Mouse (Mus musculus): ENCODE results near the gene Gabbr2. TPM values are rescaled to one million over a fixed set of nuclear protein-coding genes. Genes with fewer than 3 reads are reported as not detected.
A peak's percentile ranks its signal among the peaks of the same experiment; 100 is the strongest.

Gene Gabbr2
- 0.08 and 0.12 TPM in 2 replicates for polyA plus RNA-seq (2015; fragmentation: Nextera tagmentation; extraction: Ambion mirVana)

- 2% methylated on average over 96 of the region's 134 CpGs for WGBS
- H3K9ac ChIP-seq = no peak within 1 kb of the TSS
These were observed at the start of gene Gabbr2 for GRCm38 (mm10) chr4:46991016-46991958. TSS of gene Gabbr2 (minus strand) at chr4:46991873.

GRCm38 (mm10) chr4:47039586-47039985, 47.9 kb upstream of the Gabbr2 start:
- 90% methylated on average over 10 of the region's 10 CpGs for WGBS
- H3K4me1 ChIP-seq = no peaks in the 10 kb centered on the region
- no peak overlapping the region for H3K9ac ChIP-seq
- no peaks in the 10 kb centered on the region for H3K27me3 ChIP-seq (replicated peaks)
- H3K27ac ChIP-seq = no peak overlapping the region
- no peak for ATAC-seq (ENCODE audit: insufficient read depth, low FRiP score, low read depth)
- H3K36me3 ChIP-seq = peaks cover 18% of the 10 kb centered on the region; the same call in 1 of the 2 replicates
- no peaks in the 10 kb centered on the region for H3K9me3 ChIP-seq
- no peak overlapping the region for H3K4me2 ChIP-seq
- H3K4me3 ChIP-seq (replicated peaks) = no peak overlapping the region

More at GRCm38 (mm10) chr4:46991016-46991958, at the start of gene Gabbr2:
- ATAC-seq (ENCODE audit: insufficient read depth, low FRiP score, low read depth) = no peak
- Histone ChIP-seq H3K27me3 (replicated peaks) (peaks cover 66% of the 10 kb centered on the region), H3K27ac (no peak within 1 kb of the TSS), H3K4me3 (replicated peaks) (peak within 1 kb of the TSS; percentile 46), H3K36me3 (no peaks in the 10 kb centered on the region), H3K4me1 (peaks cover 10% of the 10 kb centered on the region; the same call in 1 of the 2 replicates), H3K4me2 (peak within 1 kb of the TSS; percentile 88), H3K9me3 (no peaks in the 10 kb centered on the region)

DNA sequence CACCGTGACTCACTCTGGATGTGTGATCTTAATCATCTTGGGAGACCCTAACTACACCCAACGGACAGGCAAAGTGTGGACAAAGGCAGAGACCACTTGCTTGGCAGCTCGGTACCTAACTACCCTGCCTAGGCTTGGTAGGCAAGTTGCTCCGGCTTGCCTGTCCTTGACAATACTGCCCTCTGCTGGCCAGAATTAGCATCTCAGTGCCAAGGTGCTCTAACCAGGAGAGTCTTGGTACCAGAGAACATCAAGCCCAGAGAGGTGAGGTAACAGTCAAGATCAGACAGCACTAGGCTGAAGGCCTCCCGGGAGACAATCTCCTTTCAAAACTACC, 45.6 kb upstream of the Gabbr2 start:
- no peaks in the 10 kb centered on the region for H3K9me3 ChIP-seq
- WGBS = 19% methylated on average over 5 of the region's 5 CpGs
- H3K36me3 ChIP-seq = peaks cover 18% of the 10 kb centered on the region; the same call in 1 of the 2 replicates
- H3K9ac ChIP-seq = no peak overlapping the region
- no peaks in the 10 kb centered on the region for H3K4me1 ChIP-seq
- H3K27me3 ChIP-seq (replicated peaks) = no peaks in the 10 kb centered on the region
- H3K4me2 ChIP-seq = no peak overlapping the region
- ATAC-seq (ENCODE audit: insufficient read depth, low FRiP score, low read depth) = no peak
- H3K27ac ChIP-seq = no peak overlapping the region
- no peak overlapping the region for H3K4me3 ChIP-seq (replicated peaks)

DNA sequence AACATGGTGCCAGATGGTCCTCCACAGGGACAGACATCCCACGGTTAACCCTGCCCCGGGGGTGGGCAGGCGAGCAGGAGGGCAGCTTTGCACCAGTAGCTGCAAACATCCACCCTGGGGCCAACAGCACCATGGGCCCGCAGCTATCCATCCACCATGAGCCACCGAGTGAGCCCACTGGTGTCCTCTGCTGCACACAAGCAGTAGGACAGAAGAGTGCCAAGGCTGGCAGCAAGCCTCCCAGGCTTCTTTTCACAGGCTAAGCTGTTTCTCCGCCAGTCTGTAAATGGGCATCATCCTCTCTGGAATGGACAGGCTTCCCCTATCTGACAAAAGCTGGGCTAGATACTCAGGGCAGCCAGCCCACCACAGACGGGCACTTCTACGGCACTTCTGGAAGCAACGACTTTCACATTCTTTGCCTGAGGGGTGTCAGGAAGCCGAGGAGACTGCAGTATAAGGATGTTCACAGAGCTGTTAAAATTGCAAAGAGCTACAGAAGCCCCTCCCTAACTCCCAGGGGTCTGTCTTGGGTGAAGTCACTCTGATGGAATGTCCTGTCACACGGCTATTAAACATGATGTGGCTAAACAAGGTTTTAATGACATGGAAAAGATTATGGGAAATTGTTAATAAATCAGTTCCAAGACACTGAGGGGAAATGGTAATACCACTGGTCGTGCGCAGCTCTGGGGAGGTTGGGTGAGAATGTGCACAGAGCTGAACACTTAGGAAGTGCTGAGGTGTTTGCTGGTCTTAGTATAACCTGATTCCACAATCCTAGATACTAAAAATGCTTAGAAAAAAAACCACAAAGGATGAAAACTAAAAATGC, 45.0 kb upstream of the Gabbr2 start:
- no peak overlapping the region for H3K4me3 ChIP-seq (replicated peaks)
- no peak overlapping the region for H3K27ac ChIP-seq
- H3K9ac ChIP-seq = no peak overlapping the region
- no peaks in the 10 kb centered on the region for H3K4me1 ChIP-seq
- no peak for ATAC-seq (ENCODE audit: insufficient read depth, low FRiP score, low read depth)
- WGBS = 69% methylated on average over 13 of the region's 13 CpGs
- no peaks in the 10 kb centered on the region for H3K9me3 ChIP-seq
- no peak overlapping the region for H3K4me2 ChIP-seq
- peaks cover 18% of the 10 kb centered on the region; the same call in 1 of the 2 replicates for H3K36me3 ChIP-seq
- no peaks in the 10 kb centered on the region for H3K27me3 ChIP-seq (replicated peaks)

DNA sequence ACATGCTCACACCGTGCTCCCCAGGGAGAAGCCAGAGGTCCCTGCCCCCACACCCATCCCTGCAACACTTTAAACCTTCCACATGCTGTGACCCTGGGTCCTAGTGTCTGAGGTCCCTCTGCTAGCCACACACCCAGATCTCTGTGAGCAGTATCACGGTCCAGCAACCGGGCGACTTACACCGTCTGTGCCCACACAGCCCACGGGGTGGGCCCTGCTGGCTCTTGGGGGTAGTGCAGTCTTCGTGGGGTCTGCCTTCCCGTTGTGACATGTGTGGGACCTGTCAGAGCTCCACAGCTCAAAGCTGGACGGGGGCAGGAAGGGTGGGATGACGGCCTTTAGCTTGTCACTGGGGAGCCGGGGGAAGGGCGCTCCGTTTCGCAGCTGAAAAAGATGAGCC, 43.9 kb upstream of the Gabbr2 start:
- no peaks in the 10 kb centered on the region for H3K27me3 ChIP-seq (replicated peaks)
- H3K36me3 ChIP-seq = peaks cover 18% of the 10 kb centered on the region; the same call in 1 of the 2 replicates
- H3K9me3 ChIP-seq = no peaks in the 10 kb centered on the region
- no peak overlapping the region for H3K27ac ChIP-seq
- no peak overlapping the region for H3K4me2 ChIP-seq
- 76% methylated on average over 14 of the region's 14 CpGs for WGBS
- no peak overlapping the region for H3K9ac ChIP-seq
- no peaks in the 10 kb centered on the region for H3K4me1 ChIP-seq
- H3K4me3 ChIP-seq (replicated peaks) = no peak overlapping the region
- ATAC-seq (ENCODE audit: insufficient read depth, low FRiP score, low read depth) = no peak

- H3K27me3 ChIP-seq (replicated peaks) = no peaks in the 10 kb centered on the region
- 84% methylated on average over 8 of the region's 8 CpGs for WGBS
- H3K9me3 ChIP-seq = no peaks in the 10 kb centered on the region
- H3K27ac ChIP-seq = no peak overlapping the region
- H3K4me3 ChIP-seq (replicated peaks) = no peak overlapping the region
- H3K4me1 ChIP-seq = no peaks in the 10 kb centered on the region
- no peak overlapping the region for H3K4me2 ChIP-seq
- no peak for ATAC-seq (ENCODE audit: insufficient read depth, low FRiP score, low read depth)
- no peak overlapping the region for H3K9ac ChIP-seq
- 0 out of 2 replicates have a peak, but pooled peaks cover 8% of the 10 kb centered on the region for H3K36me3 ChIP-seq
These were observed 40.5 kb upstream of the Gabbr2 start for GRCm38 (mm10) chr4:47032171-47032570.

DNA sequence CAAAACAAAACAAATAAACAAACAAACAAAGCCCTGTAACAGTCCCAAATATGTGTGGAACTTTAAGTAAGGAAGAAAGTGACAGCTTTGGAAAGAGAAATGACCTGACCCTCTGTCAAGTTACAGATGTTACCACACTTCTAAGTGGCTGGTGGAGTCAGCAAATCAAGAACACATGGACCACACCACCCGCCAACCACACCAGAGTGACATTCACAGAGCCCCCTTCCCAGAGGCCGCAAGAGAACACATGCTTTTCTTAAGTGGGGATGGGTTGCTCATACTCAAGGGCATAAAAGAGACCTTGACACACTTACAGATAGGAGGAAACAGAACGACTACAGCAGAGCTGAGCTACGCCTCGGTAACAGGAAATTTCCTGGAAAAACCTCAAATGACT, 37.1 kb upstream of the Gabbr2 start:
- Histone ChIP-seq H3K27ac (no peak overlapping the region), H3K27me3 (replicated peaks) (no peaks in the 10 kb centered on the region), H3K4me3 (replicated peaks) (no peak overlapping the region), H3K9ac (no peak overlapping the region), H3K4me1 (no peaks in the 10 kb centered on the region), H3K9me3 (no peaks in the 10 kb centered on the region), H3K4me2 (no peak overlapping the region), H3K36me3 (no peaks in the 10 kb centered on the region)
- no peak for ATAC-seq (ENCODE audit: insufficient read depth, low FRiP score, low read depth)
- 73% methylated on average over 5 of the region's 5 CpGs for WGBS

GRCm38 (mm10) chr4:47023949-47024348, 32.3 kb upstream of the Gabbr2 start:
- no peak overlapping the region for H3K4me2 ChIP-seq
- no peak for ATAC-seq (ENCODE audit: insufficient read depth, low FRiP score, low read depth)
- H3K9ac ChIP-seq = no peak overlapping the region
- H3K9me3 ChIP-seq = no peaks in the 10 kb centered on the region
- 69% methylated on average over 6 of the region's 6 CpGs for WGBS
- H3K27me3 ChIP-seq (replicated peaks) = no peaks in the 10 kb centered on the region
- H3K27ac ChIP-seq = no peak overlapping the region
- no peaks in the 10 kb centered on the region for H3K4me1 ChIP-seq
- no peak overlapping the region for H3K4me3 ChIP-seq (replicated peaks)
- H3K36me3 ChIP-seq = no peaks in the 10 kb centered on the region

DNA sequence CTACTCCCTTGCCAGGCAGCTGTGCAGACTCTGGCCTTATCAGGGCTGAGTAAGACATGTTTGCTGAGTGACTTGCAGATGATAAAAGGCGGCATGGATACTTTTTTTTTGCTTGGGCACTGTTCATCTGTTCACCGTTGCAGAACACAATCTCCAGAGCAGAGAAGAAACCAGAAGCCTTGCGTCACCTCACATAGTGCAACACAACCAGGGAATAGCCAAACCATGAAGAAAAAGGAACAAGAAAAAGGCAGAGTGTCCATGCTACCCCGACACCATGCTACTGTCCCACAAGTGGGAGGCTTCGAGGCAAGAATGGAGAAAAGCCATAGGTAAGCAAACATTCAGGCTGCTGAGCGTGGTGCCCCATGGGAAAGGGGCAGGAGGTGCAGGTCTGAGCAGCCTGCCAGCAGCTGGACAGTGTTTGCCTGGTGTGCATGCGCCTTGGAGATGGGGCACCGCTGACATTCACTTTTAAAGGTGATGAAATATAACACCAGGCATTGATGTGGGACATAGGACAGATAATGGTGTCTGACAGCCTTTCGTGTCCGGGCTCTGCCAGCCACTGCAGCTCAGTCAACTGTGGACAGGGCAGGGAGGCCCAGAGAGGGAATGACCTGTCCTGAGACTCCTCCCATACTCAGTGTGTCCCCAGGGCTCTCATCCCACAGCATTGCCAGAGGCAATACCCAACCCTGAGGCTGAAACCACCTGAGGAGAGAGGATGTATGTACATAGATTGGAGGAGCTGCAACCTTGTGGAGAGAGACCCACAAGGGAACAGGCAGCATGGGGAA, 31.3 kb upstream of the Gabbr2 start:
- no peaks in the 10 kb centered on the region for H3K9me3 ChIP-seq
- no peaks in the 10 kb centered on the region for H3K27me3 ChIP-seq (replicated peaks)
- ATAC-seq (ENCODE audit: insufficient read depth, low FRiP score, low read depth) = no peak
- WGBS = 67% methylated on average over 10 of the region's 10 CpGs
- H3K9ac ChIP-seq = no peak overlapping the region
- H3K27ac ChIP-seq = no peak overlapping the region
- no peaks in the 10 kb centered on the region for H3K36me3 ChIP-seq
- H3K4me1 ChIP-seq = no peaks in the 10 kb centered on the region
- no peak overlapping the region for H3K4me2 ChIP-seq
- H3K4me3 ChIP-seq (replicated peaks) = no peak overlapping the region

GRCm38 (mm10) chr4:47020563-47020962, 28.9 kb upstream of the Gabbr2 start:
- no peaks in the 10 kb centered on the region for H3K27me3 ChIP-seq (replicated peaks)
- ATAC-seq (ENCODE audit: insufficient read depth, low FRiP score, low read depth) = no peak
- no peak overlapping the region for H3K27ac ChIP-seq
- no peaks in the 10 kb centered on the region for H3K36me3 ChIP-seq
- WGBS = 20% methylated on average over 5 of the region's 5 CpGs
- no peaks in the 10 kb centered on the region for H3K4me1 ChIP-seq
- no peak overlapping the region for H3K9ac ChIP-seq
- no peak overlapping the region for H3K4me3 ChIP-seq (replicated peaks)
- H3K4me2 ChIP-seq = no peak overlapping the region
- H3K9me3 ChIP-seq = no peaks in the 10 kb centered on the region

GRCm38 (mm10) chr4:47015156-47015555, 23.5 kb upstream of the Gabbr2 start:
- 20% methylated on average over 3 of the region's 3 CpGs for WGBS

More at GRCm38 (mm10) chr4:47015156-47015555, 23.5 kb upstream of the Gabbr2 start:
- no peak overlapping the region for H3K9ac ChIP-seq
- H3K36me3 ChIP-seq = no peaks in the 10 kb centered on the region
- no peak overlapping the region for H3K4me3 ChIP-seq (replicated peaks)
- H3K27me3 ChIP-seq (replicated peaks) = no peaks in the 10 kb centered on the region
- H3K9me3 ChIP-seq = no peaks in the 10 kb centered on the region
- no peaks in the 10 kb centered on the region for H3K4me1 ChIP-seq
- no peak for ATAC-seq (ENCODE audit: insufficient read depth, low FRiP score, low read depth)
- no peak overlapping the region for H3K4me2 ChIP-seq
- no peak overlapping the region for H3K27ac ChIP-seq
